Mouse (Mus musculus): ENCODE results near the gene Mdfi. TPM values are rescaled to one million over a fixed set of nuclear protein-coding genes. Genes with fewer than 3 reads are reported as not detected.

The Mdfi gene
- 32.1 and 44.7 TPM in 2 replicates for polyA plus RNA-seq (2016; fragmentation: Nextera tagmentation; extraction: Ambion mirVana)

DNA sequence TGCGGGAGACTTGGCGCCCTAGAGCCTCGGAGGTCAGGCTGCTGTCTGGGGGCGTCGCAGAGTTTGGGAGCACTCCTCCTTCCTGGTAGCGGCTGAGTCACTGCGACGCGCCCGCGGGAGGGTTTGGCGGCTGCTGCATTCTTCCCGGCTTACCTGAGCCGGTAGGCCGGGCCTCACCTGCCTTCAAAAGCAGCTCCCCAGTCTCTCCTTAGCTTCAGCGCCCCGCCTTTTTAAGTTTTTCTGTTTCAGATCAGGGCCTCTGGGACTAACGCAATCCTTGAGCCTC is at the start of gene Mdfi:
Gene Mdfi, minus strand, starts transcription at position 210 of the 286 bp plus-strand sequence.
- ATAC-seq (ENCODE audit: insufficient number of reproducible peaks, insufficient read depth, low FRiP score, low TSS enrichment, low read depth), result no peak
- WGBS, result 2% methylated on average over 18 of the region's 18 CpGs
- H3K4me1 ChIP-seq (replicated peaks), result peaks cover 46% of the 10 kb centered on the region

GRCm38 (mm10) chr17:47883099-47883498 is 48.6 kb upstream of the Mdfi start:
- Histone ChIP-seq H3K36me3 (peaks cover 77% of the 10 kb centered on the region), H3K27me3 (peaks cover 8% of the 10 kb centered on the region; the same call in 1 of the 2 replicates), H3K9ac (replicated peaks) (no peak overlapping the region), H3K27ac (no peak overlapping the region), H3K4me2 (no peak overlapping the region), H3K4me3 (replicated peaks) (no peak overlapping the region), H3K9me3 (no peaks in the 10 kb centered on the region), H3K4me1 (replicated peaks) (peaks cover 63% of the 10 kb centered on the region)
- ATAC-seq (ENCODE audit: insufficient number of reproducible peaks, insufficient read depth, low FRiP score, low TSS enrichment, low read depth), result no peak
- 83% methylated on average over 5 of the region's 5 CpGs for WGBS

More for the DNA sequence above, at the start of gene Mdfi:
- Histone ChIP-seq H3K9ac (replicated peaks) (peak within 1 kb of the TSS; percentile 89), H3K4me3 (replicated peaks) (peak within 1 kb of the TSS; percentile 87), H3K27me3 (peaks cover 26% of the 10 kb centered on the region), H3K27ac (peak within 1 kb of the TSS; percentile 92), H3K9me3 (no peaks in the 10 kb centered on the region), H3K36me3 (peaks cover 14% of the 10 kb centered on the region), H3K4me2 (peak within 1 kb of the TSS; percentile 88)

DNA sequence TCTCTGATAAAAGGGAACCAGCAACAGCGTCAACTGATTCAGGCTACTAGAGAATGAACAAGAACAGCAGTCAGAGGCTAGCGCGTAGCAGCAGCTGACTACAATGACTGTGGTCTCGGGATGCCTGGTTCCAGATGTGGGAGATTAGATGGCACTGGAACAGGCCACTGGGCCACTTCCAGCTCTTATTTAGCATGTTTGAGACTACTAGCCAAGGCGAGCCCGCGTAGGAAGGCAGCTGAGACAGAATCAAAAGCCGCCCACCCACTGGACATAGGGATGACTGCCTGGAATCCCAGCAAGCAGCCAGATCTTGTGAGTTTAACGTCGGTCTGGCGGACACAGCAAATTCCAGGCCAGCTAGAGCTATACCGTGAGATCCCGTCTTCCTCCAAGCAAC is 46.8 kb upstream of the Mdfi start:
- peaks cover 62% of the 10 kb centered on the region for H3K4me1 ChIP-seq (replicated peaks)
- H3K9ac ChIP-seq (replicated peaks), result no peak overlapping the region
- no peak for ATAC-seq (ENCODE audit: insufficient number of reproducible peaks, insufficient read depth, low FRiP score, low TSS enrichment, low read depth)
- peaks cover 15% of the 10 kb centered on the region; the same call in 1 of the 2 replicates for H3K27me3 ChIP-seq
- H3K36me3 ChIP-seq, result peaks cover 84% of the 10 kb centered on the region
- no peak overlapping the region for H3K27ac ChIP-seq
- no peak overlapping the region for H3K4me2 ChIP-seq
- no peak overlapping the region for H3K4me3 ChIP-seq (replicated peaks)
- H3K9me3 ChIP-seq, result no peaks in the 10 kb centered on the region
- WGBS, result 39% methylated on average over 13 of the region's 13 CpGs

- peak overlapping the region; percentile 46 for H3K4me2 ChIP-seq
- H3K27ac ChIP-seq, result peak overlapping the region; percentile 12; the same call in 1 of the 2 replicates
- 10% methylated on average over 3 of the region's 3 CpGs for WGBS
- ATAC-seq (ENCODE audit: insufficient number of reproducible peaks, insufficient read depth, low FRiP score, low TSS enrichment, low read depth), result 0 out of 2 replicates have a peak, but pooled peaks have one; percentile 1
- no peaks in the 10 kb centered on the region for H3K9me3 ChIP-seq
- H3K27me3 ChIP-seq, result peaks cover 15% of the 10 kb centered on the region; the same call in 1 of the 2 replicates
- peaks cover 86% of the 10 kb centered on the region for H3K36me3 ChIP-seq
- H3K4me1 ChIP-seq (replicated peaks), result peaks cover 63% of the 10 kb centered on the region
- H3K4me3 ChIP-seq (replicated peaks), result no peak overlapping the region
- no peak overlapping the region; the same call in 1 of the 2 replicates for H3K9ac ChIP-seq (replicated peaks)
Observed at GRCm38 (mm10) chr17:47879207-47879606, 44.7 kb upstream of the Mdfi start.

DNA sequence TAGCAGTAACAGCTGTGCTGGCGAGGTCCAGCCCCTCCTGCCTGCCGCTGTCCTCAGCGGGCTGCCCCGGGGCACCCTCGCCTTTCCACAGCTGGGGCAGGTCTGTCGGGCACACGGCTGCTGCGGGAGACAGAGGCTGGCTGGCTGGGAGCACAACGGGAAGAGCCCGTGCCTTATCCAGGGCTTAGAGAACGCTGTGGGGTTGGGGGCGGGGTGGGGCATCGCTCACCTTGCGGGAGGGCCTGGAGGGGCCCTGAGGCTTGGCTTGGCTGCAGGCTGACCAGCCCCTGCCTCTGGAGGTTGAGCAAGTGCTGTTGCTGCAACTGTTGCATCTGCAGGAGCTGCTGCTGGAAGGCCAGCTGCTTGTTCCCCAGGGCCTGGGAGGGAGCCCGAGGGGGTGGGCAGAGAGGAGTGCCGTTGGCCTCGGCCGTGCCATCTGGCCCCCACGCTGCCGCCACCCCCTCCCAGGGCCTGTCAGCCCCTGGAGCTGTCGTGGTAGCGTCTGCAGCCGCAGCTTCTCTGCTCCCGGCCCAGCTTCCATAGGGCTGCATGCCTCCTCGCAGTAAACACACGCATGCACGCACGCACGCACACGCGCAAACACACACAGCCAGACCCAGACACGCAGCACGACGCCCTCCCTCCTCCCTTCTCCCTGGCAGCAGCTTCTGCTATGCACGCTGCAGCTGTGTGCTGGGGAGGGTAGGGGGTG is 44.0 kb upstream of the Mdfi start:
- H3K4me1 ChIP-seq (replicated peaks), result peaks cover 70% of the 10 kb centered on the region
- peak; percentile 26 for ATAC-seq (ENCODE audit: insufficient number of reproducible peaks, insufficient read depth, low FRiP score, low TSS enrichment, low read depth)
- no peaks in the 10 kb centered on the region for H3K9me3 ChIP-seq

DNA sequence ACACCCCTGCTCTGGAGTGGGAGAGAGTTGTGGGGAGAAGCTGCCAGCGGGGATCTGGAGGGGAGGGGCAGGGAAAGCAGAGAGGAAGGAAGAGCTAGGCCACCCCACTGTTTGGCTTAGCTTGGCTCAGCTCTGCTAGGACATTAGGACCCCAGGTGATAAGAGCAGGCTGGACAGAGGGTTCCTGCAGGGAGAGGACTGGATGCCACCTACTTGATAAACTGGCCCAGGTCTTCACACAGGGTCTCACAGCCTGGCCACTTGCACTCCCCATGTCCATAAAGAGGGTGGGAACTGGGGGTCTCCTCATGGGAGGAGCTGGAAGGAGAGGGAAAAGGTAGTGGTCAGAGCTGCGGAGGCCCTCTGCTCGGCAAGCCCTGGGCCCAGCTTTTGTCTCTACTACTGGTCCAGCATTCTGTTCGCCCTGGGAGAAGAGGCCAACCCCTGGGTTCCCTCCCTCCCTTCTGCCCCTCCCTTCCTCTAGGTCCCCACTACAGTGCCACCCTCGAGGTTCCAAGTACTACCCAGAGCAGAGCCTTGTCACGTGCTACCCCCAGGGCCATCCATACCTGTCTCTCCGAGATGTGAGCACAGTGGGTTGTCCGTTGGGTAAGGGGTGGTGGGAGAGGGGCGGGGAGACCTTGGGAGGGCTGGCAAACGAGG is 43.4 kb upstream of the Mdfi start:
- H3K4me1 ChIP-seq (replicated peaks), result peaks cover 76% of the 10 kb centered on the region
- 21% methylated on average over 10 of the region's 10 CpGs for WGBS
- H3K9me3 ChIP-seq, result no peaks in the 10 kb centered on the region
- 0 out of 2 replicates have a peak overlapping the region, but pooled peaks have one; percentile 17 for H3K4me3 ChIP-seq (replicated peaks)
- peak overlapping the region; percentile 52 for H3K9ac ChIP-seq (replicated peaks)
- peaks cover 15% of the 10 kb centered on the region; the same call in 1 of the 2 replicates for H3K27me3 ChIP-seq
- H3K27ac ChIP-seq, result peak overlapping the region; percentile 42
- H3K4me2 ChIP-seq, result peak overlapping the region; percentile 46; the same call in 1 of the 2 replicates
- no peak for ATAC-seq (ENCODE audit: insufficient number of reproducible peaks, insufficient read depth, low FRiP score, low TSS enrichment, low read depth)
- peaks cover 86% of the 10 kb centered on the region for H3K36me3 ChIP-seq

More for the DNA sequence above, 44.0 kb upstream of the Mdfi start:
- peak overlapping the region; percentile 46 for H3K4me2 ChIP-seq
- H3K9ac ChIP-seq (replicated peaks), result peak overlapping the region; percentile 52
- peaks cover 15% of the 10 kb centered on the region; the same call in 1 of the 2 replicates for H3K27me3 ChIP-seq
- H3K36me3 ChIP-seq, result peaks cover 86% of the 10 kb centered on the region
- 5% methylated on average over 32 of the region's 35 CpGs for WGBS
- peak overlapping the region; percentile 60; the same call in 1 of the 2 replicates for H3K27ac ChIP-seq
- peak overlapping the region; percentile 17 for H3K4me3 ChIP-seq (replicated peaks)

- Histone ChIP-seq H3K4me2 (no peak overlapping the region), H3K27ac (peak overlapping the region; percentile 42), H3K27me3 (peaks cover 15% of the 10 kb centered on the region; the same call in 1 of the 2 replicates), H3K9ac (replicated peaks) (no peak overlapping the region), H3K4me1 (replicated peaks) (peaks cover 71% of the 10 kb centered on the region), H3K9me3 (no peaks in the 10 kb centered on the region), H3K36me3 (peaks cover 90% of the 10 kb centered on the region), H3K4me3 (replicated peaks) (no peak overlapping the region)
- 38% methylated on average over 26 of the region's 26 CpGs for whole genome bisulfite sequencing
- ATAC-seq (ENCODE audit: insufficient number of reproducible peaks, insufficient read depth, low FRiP score, low TSS enrichment, low read depth), result no peak
Observed at GRCm38 (mm10) chr17:47876776-47877714, 42.6 kb upstream of the Mdfi start.

- Histone ChIP-seq H3K9ac (replicated peaks) (no peak overlapping the region), H3K4me1 (replicated peaks) (peaks cover 35% of the 10 kb centered on the region), H3K4me3 (replicated peaks) (no peak overlapping the region), H3K4me2 (no peak overlapping the region; the same call in 1 of the 2 replicates), H3K9me3 (no peaks in the 10 kb centered on the region), H3K36me3 (peaks cover 100% of the 10 kb centered on the region), H3K27me3 (peaks cover 11% of the 10 kb centered on the region; the same call in 1 of the 2 replicates), H3K27ac (no peak overlapping the region)
- ATAC-seq (ENCODE audit: insufficient number of reproducible peaks, insufficient read depth, low FRiP score, low TSS enrichment, low read depth), result peak; percentile 24
- 20% methylated on average over 9 of the region's 9 CpGs for WGBS
Observed at GRCm38 (mm10) chr17:47873341-47873791, 38.9 kb upstream of the Mdfi start.

DNA sequence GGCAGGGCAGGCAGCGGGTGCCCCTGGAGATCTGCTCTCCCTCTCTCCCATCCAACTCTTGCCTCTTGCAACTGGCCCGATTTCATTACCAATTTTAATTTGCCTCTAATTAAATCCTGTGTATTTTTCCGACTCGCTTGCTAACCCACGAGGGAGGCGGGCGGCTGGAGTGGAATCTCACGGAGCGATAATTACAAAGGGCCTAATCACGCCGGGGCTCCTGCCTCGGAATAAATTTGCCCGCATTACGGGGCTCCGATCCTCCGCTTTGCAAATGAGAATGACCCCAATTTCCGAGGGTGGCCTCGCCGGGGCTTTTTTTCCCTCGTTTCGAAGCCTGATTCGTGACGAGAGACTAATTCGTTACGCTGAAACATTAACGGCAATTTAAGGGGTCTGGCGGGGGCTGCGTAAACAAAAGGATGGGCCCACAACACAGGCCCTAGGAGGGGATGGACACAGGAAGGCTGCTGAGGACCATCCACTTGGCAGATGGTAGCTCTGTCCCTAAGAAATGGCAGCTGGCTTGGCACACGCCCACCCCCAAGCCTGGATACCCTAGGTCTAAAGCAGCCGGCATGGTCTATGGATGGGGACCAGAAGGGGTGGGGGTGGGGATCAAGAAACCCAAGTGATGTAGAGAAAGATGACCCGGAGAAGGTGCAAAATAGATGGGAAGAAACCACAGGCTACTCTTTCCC is 38.0 kb upstream of the Mdfi start:
- Histone ChIP-seq H3K36me3 (peaks cover 100% of the 10 kb centered on the region), H3K4me2 (no peak overlapping the region), H3K9ac (replicated peaks) (no peak overlapping the region), H3K4me1 (replicated peaks) (peaks cover 28% of the 10 kb centered on the region), H3K4me3 (replicated peaks) (no peak overlapping the region), H3K27ac (no peak overlapping the region), H3K27me3 (0 out of 2 replicates have a peak, but pooled peaks cover 4% of the 10 kb centered on the region), H3K9me3 (no peaks in the 10 kb centered on the region)
- no peak for ATAC-seq (ENCODE audit: insufficient number of reproducible peaks, insufficient read depth, low FRiP score, low TSS enrichment, low read depth)
- 79% methylated on average over 31 of the region's 31 CpGs for WGBS

GRCm38 (mm10) chr17:47869874-47870273 is 35.4 kb upstream of the Mdfi start:
- Histone ChIP-seq H3K4me1 (replicated peaks) (peaks cover 18% of the 10 kb centered on the region), H3K4me3 (replicated peaks) (no peak overlapping the region), H3K27me3 (peaks cover 3% of the 10 kb centered on the region; the same call in 1 of the 2 replicates), H3K4me2 (no peak overlapping the region), H3K9me3 (no peaks in the 10 kb centered on the region), H3K9ac (replicated peaks) (no peak overlapping the region), H3K36me3 (peaks cover 86% of the 10 kb centered on the region), H3K27ac (no peak overlapping the region)
- 89% methylated on average over 10 of the region's 10 CpGs for WGBS
- no peak for ATAC-seq (ENCODE audit: insufficient number of reproducible peaks, insufficient read depth, low FRiP score, low TSS enrichment, low read depth)
